Mouse (Mus musculus) limb, embryonic 15.5 days (tissue): ENCODE data around the gene Slc25a45. TPM values are rescaled to one million over a fixed set of nuclear protein-coding genes. Genes with fewer than 3 reads are reported as not detected.
A peak's percentile ranks its signal among the peaks of the same experiment; 100 is the strongest.

Experiments used
- ATAC-seq: fragments of 200-750 bp; cut with Nextera tagmentation; 2 replicates; pipeline ENCODE4 v1.8.0; 2017; ENCODE audit warnings: low read depth, moderate TSS enrichment; ENCODE audit not compliant: insufficient number of reproducible peaks, low FRiP score, low TSS enrichment
- H3K27ac ChIP-seq: fragments of 300-500 bp; sonication (generic); 2 replicates; pipeline ENCODE4 v1.5.1; 2015; ENCODE audit warnings: moderate library complexity, mild to moderate bottlenecking, inconsistent platforms
- H3K27me3 ChIP-seq: fragments of 300-500 bp; sonication (generic); 2 replicates; pipeline ENCODE4 v1.6.1; 2015; ENCODE audit warnings: inconsistent platforms
- H3K36me3 ChIP-seq: fragments of 300-500 bp; sonication (generic); 2 replicates; pipeline ENCODE4 v1.6.1; 2015; ENCODE audit warnings: inconsistent platforms
- H3K4me1 ChIP-seq: fragments of 300-500 bp; sonication (generic); 2 replicates; pipeline ENCODE4 v1.6.1; 2015; ENCODE audit warnings: inconsistent platforms
- H3K4me2 ChIP-seq: fragments of 300-500 bp; sonication (generic); 2 replicates; pipeline ENCODE4 v1.6.1; 2015; ENCODE audit warnings: mild to moderate bottlenecking, inconsistent platforms
- H3K4me3 ChIP-seq: fragments of 300-500 bp; sonication (generic); 2 replicates; pipeline ENCODE4 v1.5.1; 2015; ENCODE audit warnings: mild to moderate bottlenecking, inconsistent platforms
- H3K9ac ChIP-seq: fragments of 300-500 bp; sonication (generic); 2 replicates; pipeline ENCODE4 v1.6.1; 2015; ENCODE audit warnings: inconsistent platforms
- H3K9me3 ChIP-seq: fragments of 300-500 bp; sonication (generic); 2 replicates; pipeline ENCODE4 v1.6.1; 2016; ENCODE audit warnings: inconsistent platforms
- WGBS: fragments of 180-500 bp; shearing (Covaris S2); methylation state at CpG from one replicate; pipeline ENCODE4 v1.1.7; 2015; 5-methylcytosine and 5-hydroxymethylcytosine counted together
- polyA plus RNA-seq: library from polyadenylated mRNA; unstranded; fragments of >200 nt; fragmentation: Nextera tagmentation; extraction: Ambion mirVana; gene quantifications from 2 replicates; pipeline ENCODE4 v1.2.1, GENCODE M21; 2015

Gene Slc25a45
- polyA plus RNA-seq, 1 experiment from 2014 or later = 3.4 TPM

DNA sequence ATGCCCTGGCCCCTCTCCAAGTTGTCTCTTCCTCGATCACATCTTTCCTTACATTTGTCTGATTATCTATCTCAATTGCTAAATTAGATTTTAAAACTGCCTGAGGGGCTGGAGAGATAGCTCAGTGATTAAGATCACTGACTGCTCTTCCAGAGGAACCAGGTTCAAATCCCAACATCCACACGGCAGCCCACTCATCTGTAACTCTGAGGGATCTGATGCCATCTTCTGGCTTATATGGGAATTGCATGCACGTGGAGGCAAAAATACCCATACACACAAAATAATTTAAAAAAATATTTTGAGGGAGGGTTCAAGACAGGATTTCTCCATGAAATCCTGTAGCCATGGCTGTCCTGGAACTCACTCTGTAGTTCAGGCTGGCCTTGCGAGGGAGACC lies 8.2 kb downstream of the Slc25a45 start:
- Histone ChIP-seq H3K4me2 (no peak overlapping the region), H3K27me3 (no peaks in the 10 kb centered on the region), H3K36me3 (no peaks in the 10 kb centered on the region), H3K9ac (no peak overlapping the region), H3K4me1 (0 out of 2 replicates have a peak, but pooled peaks cover 3% of the 10 kb centered on the region), H3K9me3 (no peaks in the 10 kb centered on the region), H3K27ac (no peak overlapping the region), H3K4me3 (no peak overlapping the region)
- WGBS = 59% methylated on average over 4 of the region's 4 CpGs
- no peak for ATAC-seq

DNA sequence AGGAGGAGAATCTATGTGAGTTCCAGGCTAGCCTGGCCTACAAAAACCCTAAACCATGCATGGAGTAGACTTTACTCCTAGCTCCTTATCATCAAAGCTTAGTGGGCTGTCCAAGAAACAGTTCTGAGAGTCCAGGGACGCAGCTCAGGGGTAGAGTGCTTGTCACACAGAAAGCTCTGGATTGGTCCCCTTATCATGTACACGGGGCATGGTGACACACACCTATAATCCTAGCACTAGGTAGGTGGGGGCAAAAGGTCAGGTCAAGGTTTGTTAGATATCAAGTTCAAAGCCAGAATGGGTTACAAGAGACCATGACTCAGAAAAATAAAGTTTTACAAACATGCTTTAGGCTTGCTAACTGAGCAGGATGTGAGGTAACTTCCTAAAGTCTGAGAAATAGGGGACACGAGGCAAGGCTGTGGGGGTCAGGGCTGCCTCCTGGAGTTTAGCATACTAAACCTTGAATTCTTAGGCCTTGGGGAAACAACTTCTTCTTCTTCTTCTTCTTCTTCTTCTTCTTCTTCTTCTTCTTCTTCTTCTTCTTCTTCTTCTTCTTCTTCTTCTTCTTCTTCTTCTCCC lies 9.7 kb downstream of the Slc25a45 start:
- H3K4me3 ChIP-seq = no peak overlapping the region
- H3K9ac ChIP-seq = no peak overlapping the region
- peaks cover 8% of the 10 kb centered on the region; the same call in 1 of the 2 replicates for H3K36me3 ChIP-seq
- 74% methylated on average over 3 of the region's 3 CpGs for WGBS
- no peaks in the 10 kb centered on the region for H3K9me3 ChIP-seq
- no peak for ATAC-seq
- no peak overlapping the region for H3K27ac ChIP-seq
- no peaks in the 10 kb centered on the region for H3K27me3 ChIP-seq
- no peak overlapping the region for H3K4me2 ChIP-seq
- H3K4me1 ChIP-seq = 0 out of 2 replicates have a peak, but pooled peaks cover 3% of the 10 kb centered on the region

DNA sequence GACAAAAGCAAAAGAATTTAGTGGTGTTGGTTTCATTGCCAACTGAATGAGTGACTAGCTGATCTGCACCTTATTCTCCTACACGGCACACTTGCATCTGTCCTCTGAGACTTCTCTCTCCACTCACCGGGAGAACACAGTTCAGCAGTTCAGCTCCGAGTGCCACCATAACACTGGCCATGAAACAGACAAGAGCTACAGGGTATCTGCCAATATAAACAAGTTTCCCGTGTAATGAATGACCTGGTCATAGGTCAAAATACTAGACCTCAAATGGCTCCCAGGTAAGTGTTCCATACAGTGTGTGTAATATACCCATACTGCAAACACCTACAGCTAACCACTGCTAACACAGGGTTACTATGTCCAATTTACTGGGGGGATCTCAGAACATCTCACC lies 11.6 kb downstream of the Slc25a45 start:
- no peak overlapping the region for H3K4me2 ChIP-seq
- WGBS = 75% methylated on average over 4 of the region's 4 CpGs
- H3K9ac ChIP-seq = no peak overlapping the region
- no peak overlapping the region for H3K4me3 ChIP-seq
- no peaks in the 10 kb centered on the region for H3K9me3 ChIP-seq
- H3K36me3 ChIP-seq = peaks cover 8% of the 10 kb centered on the region; the same call in 1 of the 2 replicates
- no peak overlapping the region for H3K27ac ChIP-seq
- no peak for ATAC-seq
- no peaks in the 10 kb centered on the region for H3K27me3 ChIP-seq
- H3K4me1 ChIP-seq = peaks cover 12% of the 10 kb centered on the region

DNA sequence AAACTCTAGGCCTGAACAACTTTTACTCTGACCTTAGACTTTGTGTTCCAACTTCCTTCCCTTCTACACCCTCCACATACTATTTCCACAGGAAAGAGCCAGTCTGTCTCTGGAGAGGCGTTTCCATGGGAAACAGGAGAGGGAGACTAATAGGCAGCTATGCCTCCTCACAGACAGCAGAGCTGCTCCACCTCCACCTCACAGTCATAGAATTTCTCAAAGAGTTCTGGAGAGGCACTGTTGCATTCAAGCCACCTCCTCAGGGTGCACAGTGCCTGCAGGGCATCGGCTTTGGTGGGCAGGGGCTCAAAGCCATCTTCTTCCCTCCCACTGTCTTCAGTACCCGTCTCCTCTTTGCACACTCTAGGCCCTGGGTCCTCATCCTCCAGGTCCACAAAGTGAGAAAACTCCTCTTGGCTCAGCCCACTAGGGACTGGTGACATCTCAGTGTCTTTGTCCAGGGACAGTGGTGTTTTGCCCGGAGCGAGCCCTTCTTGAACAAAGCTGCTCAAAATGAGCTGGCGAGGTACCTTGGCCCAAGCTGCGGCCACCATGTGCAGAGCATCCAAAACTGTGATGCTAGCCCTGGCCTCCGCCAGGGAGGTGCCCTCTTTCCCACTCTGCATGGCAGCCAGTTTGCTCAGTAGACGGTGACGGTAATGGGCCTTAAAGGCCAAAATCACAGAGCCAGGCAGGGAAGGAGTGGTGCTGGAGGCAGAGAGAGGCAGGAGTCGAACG lies 14.1 kb downstream of the Slc25a45 start:
- no peak overlapping the region for H3K27ac ChIP-seq
- no peak for ATAC-seq
- whole genome bisulfite sequencing = 93% methylated on average over 12 of the region's 12 CpGs
- no peaks in the 10 kb centered on the region for H3K27me3 ChIP-seq
- H3K4me2 ChIP-seq = no peak overlapping the region
- no peak overlapping the region for H3K4me3 ChIP-seq
- H3K9ac ChIP-seq = no peak overlapping the region
- H3K9me3 ChIP-seq = no peaks in the 10 kb centered on the region
- peaks cover 19% of the 10 kb centered on the region for H3K4me1 ChIP-seq
- H3K36me3 ChIP-seq = peaks cover 19% of the 10 kb centered on the region

DNA sequence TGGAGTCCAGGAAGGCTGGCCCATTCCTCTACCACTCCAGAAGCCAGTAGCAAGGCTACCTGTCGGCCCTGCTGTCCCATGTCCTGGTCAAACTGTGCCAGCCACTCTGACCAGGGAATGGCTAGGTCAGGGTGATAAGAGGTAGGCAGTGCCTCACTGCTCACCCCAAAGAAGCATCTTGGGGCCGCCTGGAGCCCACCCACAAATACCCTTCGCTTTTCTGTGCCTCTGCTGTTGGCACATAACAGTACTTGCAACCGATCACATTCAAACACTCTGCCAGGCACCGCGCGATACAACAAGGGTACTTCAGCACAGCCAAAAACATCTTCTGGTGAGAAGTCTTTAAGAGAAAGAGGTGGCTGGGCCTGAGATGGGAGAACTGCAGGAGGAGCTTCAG lies 14.7 kb downstream of the Slc25a45 start:
- peaks cover 19% of the 10 kb centered on the region for H3K4me1 ChIP-seq
- peaks cover 23% of the 10 kb centered on the region for H3K36me3 ChIP-seq
- H3K9me3 ChIP-seq = no peaks in the 10 kb centered on the region
- WGBS = 94% methylated on average over 7 of the region's 7 CpGs
- no peak overlapping the region for H3K9ac ChIP-seq
- no peak overlapping the region for H3K4me3 ChIP-seq
- H3K4me2 ChIP-seq = no peak overlapping the region
- no peak overlapping the region for H3K27ac ChIP-seq
- ATAC-seq = no peak
- H3K27me3 ChIP-seq = no peaks in the 10 kb centered on the region

DNA sequence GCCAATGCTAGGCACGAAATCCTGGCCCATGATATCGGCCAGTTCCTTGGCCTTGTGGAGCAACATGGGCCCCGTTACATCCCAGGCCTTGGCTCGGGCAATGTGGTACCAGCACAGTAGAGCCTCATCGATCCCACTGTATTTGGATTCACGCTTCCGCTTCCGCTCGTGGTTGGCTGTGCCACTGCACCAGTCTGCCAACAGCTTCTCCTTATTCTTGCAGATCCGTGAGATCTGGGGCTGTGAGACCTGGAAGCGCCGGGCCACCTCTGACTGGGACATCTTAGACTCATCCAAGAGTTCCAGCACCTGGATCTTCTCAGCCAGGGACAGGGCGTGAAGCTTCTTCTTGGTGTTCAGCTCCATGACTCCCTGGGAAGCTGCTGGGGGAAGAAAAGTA lies 15.1 kb downstream of the Slc25a45 start:
- ATAC-seq = no peak
- H3K36me3 ChIP-seq = peaks cover 28% of the 10 kb centered on the region
- H3K27me3 ChIP-seq = no peaks in the 10 kb centered on the region
- H3K4me3 ChIP-seq = no peak overlapping the region
- H3K4me1 ChIP-seq = peaks cover 19% of the 10 kb centered on the region
- no peaks in the 10 kb centered on the region for H3K9me3 ChIP-seq
- no peak overlapping the region for H3K9ac ChIP-seq
- H3K27ac ChIP-seq = no peak overlapping the region
- 96% methylated on average over 13 of the region's 13 CpGs for WGBS
- H3K4me2 ChIP-seq = peak overlapping the region; percentile 85; the same call in 1 of the 2 replicates

DNA sequence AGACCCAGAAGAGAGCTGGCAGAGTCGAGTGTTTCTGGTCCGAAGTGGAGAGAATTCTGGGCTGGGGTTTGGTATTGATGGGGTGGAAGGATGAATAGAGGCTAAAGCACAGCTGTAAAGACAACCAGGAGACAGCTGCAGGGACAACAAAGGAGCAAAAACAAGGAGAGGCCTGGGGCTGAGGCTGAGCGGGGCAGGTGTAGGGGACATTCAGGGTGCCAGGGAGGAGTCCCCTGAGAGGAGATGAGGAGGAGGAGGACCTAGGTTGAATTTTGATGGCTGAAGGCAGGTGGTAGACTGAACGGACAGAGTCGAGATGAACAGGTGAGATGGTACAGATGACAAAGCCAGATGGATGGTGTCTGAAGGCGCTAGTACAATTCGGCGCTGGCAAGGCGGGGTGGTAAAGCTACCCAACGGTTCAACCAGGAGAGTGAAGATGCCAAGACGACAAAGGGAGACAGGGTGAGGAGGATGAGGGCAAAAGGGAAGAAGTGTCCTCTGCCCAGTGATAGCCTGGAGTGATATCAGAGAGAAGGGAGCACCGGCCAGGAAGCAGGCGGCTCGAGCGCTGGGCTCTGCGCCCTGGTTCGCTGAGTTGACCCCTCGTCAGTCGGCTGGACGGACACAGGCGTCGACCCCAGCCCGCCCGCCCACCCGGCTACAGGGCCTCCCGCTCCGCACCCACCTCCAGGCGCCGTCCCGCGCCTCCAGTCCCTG lies 15.8 kb downstream of the Slc25a45 start:
- 20% methylated on average over 15 of the region's 31 CpGs for WGBS
- Histone ChIP-seq H3K27me3 (no peaks in the 10 kb centered on the region), H3K9ac (peak overlapping the region; percentile 69), H3K4me3 (peak overlapping the region; percentile 56), H3K27ac (peak overlapping the region; percentile 38; the same call in 1 of the 2 replicates), H3K9me3 (no peaks in the 10 kb centered on the region), H3K4me2 (peak overlapping the region; percentile 85), H3K36me3 (peaks cover 32% of the 10 kb centered on the region), H3K4me1 (peaks cover 19% of the 10 kb centered on the region)
- ATAC-seq = 0 out of 2 replicates have a peak, but pooled peaks have one; percentile 9

DNA sequence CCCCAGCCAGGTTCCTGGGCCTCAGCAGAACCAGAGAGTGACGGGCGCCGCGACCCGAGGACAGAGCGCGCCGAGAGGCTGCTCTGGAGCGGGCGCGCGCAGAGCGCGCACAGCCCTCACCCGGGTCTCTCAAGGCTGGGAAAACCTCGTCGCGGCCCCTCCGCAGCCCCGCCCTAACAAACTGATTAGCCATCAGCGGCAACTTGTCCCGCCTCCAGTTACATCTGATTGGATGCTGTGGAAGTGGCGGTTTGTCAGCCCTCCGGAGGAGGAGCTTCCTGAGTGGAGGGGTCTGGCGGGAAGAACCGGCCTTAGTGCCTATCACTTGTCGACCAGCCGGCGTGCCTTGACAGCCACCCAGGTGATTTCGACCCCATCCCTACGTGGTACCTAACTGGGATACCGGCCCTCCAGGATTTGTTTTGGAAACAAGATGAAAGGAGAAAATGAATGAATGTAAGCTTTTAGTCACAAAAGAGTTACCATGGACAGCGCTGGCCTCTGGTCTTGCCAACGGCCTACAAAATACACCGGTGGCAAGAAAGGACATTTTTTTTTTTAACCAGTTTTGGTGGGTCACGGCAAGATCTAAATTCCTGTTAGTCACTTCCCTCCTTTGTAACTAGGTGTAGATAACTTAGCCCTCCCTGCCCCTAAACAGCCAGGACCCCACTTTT lies 16.5 kb downstream of the Slc25a45 start, which contains the start of gene Tigd3:
Gene Tigd3 (minus strand): TSS at position 148 of the 677 bp plus-strand sequence.
- no peaks in the 10 kb centered on the region for H3K9me3 ChIP-seq
- peak within 1 kb of the TSS; percentile 85 for H3K4me2 ChIP-seq
- peak within 1 kb of the TSS; percentile 69 for H3K9ac ChIP-seq
- peak within 1 kb of the TSS; percentile 38; the same call in 1 of the 2 replicates for H3K27ac ChIP-seq
- H3K4me3 ChIP-seq = peak within 1 kb of the TSS; percentile 56
- WGBS = 2% methylated on average over 36 of the region's 36 CpGs
- H3K27me3 ChIP-seq = no peaks in the 10 kb centered on the region
- H3K4me1 ChIP-seq = peaks cover 19% of the 10 kb centered on the region
- H3K36me3 ChIP-seq = peaks cover 36% of the 10 kb centered on the region
- ATAC-seq = peak; percentile 95

DNA sequence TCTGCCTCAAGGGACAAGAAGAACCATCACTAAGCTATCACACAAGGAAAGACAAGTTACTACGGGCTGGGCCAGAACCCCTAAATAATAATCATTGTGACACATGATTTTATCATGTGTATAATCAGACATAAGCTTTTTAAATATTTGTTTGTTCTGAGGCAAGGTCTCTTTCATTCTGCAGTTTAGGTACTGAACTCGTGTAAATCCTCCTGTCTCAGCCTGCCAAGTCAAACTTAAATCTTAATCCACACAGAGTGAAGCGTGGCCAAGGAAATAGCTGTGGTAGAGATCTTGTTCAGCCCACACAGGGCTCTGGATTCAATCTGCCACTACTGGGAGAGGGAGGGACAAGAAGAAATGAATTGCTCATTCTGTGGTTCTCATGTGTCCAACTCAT lies 29.7 kb downstream of the Slc25a45 start:
- no peaks in the 10 kb centered on the region for H3K9me3 ChIP-seq
- no peak overlapping the region for H3K9ac ChIP-seq
- H3K4me1 ChIP-seq = peaks cover 21% of the 10 kb centered on the region
- no peak for ATAC-seq
- no peak overlapping the region for H3K27ac ChIP-seq
- no peak overlapping the region for H3K4me3 ChIP-seq
- H3K36me3 ChIP-seq = peaks cover 54% of the 10 kb centered on the region
- H3K4me2 ChIP-seq = no peak overlapping the region
- H3K27me3 ChIP-seq = no peaks in the 10 kb centered on the region
- 70% methylated on average over 3 of the region's 3 CpGs for WGBS

DNA sequence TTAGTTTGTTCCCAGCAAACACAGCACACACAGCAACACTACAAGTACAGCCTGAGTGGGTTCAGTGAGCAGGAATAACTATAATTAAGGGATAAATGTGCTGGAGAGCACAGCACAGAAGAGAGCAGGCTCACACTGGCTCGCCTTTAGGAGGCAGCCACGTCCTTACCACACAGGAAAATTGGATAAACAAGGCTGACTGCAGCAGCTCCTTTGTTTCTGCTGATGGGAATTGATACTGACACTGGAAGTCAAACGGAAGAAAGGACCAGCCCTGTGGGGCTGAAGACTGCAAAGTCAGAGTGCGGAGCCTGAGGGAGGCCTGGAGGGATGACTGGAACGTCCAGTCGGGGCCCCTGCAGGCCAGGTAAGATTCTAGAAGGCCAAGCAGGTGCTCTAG lies 32.6 kb downstream of the Slc25a45 start:
- H3K27ac ChIP-seq = no peak overlapping the region
- H3K27me3 ChIP-seq = no peaks in the 10 kb centered on the region
- peak overlapping the region; percentile 25; the same call in 1 of the 2 replicates for H3K4me2 ChIP-seq
- H3K36me3 ChIP-seq = peaks cover 27% of the 10 kb centered on the region
- peaks cover 29% of the 10 kb centered on the region for H3K4me1 ChIP-seq
- no peak overlapping the region for H3K9ac ChIP-seq
- no peak overlapping the region; the same call in 1 of the 2 replicates for H3K4me3 ChIP-seq
- ATAC-seq = no peak
- 78% methylated on average over 6 of the region's 6 CpGs for WGBS
- H3K9me3 ChIP-seq = no peaks in the 10 kb centered on the region

DNA sequence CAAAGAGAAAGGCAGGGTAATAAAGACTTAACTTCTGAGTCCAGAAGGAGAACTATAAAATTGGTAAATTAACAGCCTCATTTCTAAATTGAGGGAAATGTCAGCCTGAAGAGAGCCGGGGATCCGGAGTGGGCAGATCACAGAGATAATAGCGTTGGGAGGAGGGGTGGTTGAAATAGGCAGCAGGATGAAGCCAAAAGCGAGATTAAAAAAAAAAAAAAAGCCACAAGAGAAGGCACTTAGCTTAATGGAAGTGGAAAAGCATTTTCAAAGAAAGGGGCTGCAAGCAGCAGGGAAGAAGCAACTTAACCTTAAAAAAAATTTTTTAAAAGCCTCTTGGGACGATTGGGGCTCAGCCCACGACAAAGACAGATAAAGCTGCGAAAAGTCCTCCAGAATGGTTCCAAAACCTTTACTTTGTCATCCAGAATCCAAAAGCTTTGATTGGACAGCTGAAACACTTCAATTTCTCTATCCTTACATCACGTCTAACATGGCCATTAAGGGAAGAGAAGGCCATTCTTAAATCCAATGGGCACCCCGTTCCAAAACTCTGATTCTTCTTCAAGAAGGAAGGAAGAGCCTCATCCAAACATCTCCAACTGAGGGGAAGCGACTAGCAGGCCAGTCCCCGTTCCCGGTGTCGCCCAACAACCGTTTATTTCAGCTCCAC lies 34.0 kb downstream of the Slc25a45 start:
- Histone ChIP-seq H3K27me3 (no peaks in the 10 kb centered on the region), H3K4me1 (peaks cover 29% of the 10 kb centered on the region), H3K9me3 (no peaks in the 10 kb centered on the region), H3K36me3 (peaks cover 18% of the 10 kb centered on the region), H3K9ac (peak overlapping the region; percentile 98), H3K4me3 (peak overlapping the region; percentile 93), H3K27ac (peak overlapping the region; percentile 93), H3K4me2 (peak overlapping the region; percentile 72)
- ATAC-seq = no peak
- WGBS = 4% methylated on average over 14 of the region's 14 CpGs
